Mouse (Mus musculus): ENCODE results near the gene Fam131a.

GRCm38 (mm10) chr16:20710370-20710769, 17.3 kb downstream of the Fam131a start:
- no peak for TF ChIP-seq CTCF (IDR thresholded peaks at IDR 0.05; ENCODE audit: insufficient read depth, low read depth, low read length)
- no peak for TF ChIP-seq POLR2A (IDR thresholded peaks at IDR 0.05; ENCODE audit: insufficient read depth, low read depth, low read length)
